Mouse (Mus musculus) hindbrain, postnatal 0 days (tissue): Measurements from ENCODE around the gene Tcfl5. TPM values are rescaled to one million over a fixed set of nuclear protein-coding genes. Genes with fewer than 3 reads are reported as not detected.

Experiments used
- ATAC-seq: fragments of 200-750 bp; cut with Nextera tagmentation; 2 replicates; pipeline ENCODE4 v1.8.0; 2017; ENCODE audit warnings: mild to moderate bottlenecking, moderate TSS enrichment, moderate library complexity
- DNase-seq: peaks from one replicate; pipeline ENCODE4 v3.0.0-alpha.2; 2015; ENCODE audit warnings: low spot score
- H3K27ac ChIP-seq: fragments of 300-500 bp; sonication (generic); 2 replicates; pipeline ENCODE4 v1.5.1; 2014; ENCODE audit warnings: mild to moderate bottlenecking
- H3K27me3 ChIP-seq: fragments of 300-500 bp; sonication (generic); 2 replicates; pipeline ENCODE4 v1.6.1; 2014; ENCODE audit warnings: low read length, mixed read lengths; ENCODE audit not compliant: insufficient read depth
- H3K36me3 ChIP-seq: fragments of 300-500 bp; sonication (generic); 2 replicates; pipeline ENCODE4 v1.6.1; 2014; ENCODE audit warnings: low read length, mixed read lengths; ENCODE audit not compliant: insufficient read depth
- H3K4me1 ChIP-seq: fragments of 300-500 bp; sonication (generic); 2 replicates; pipeline ENCODE4 v1.6.1; 2014; ENCODE audit warnings: antibody characterized with exemption, low read length, mixed read lengths; ENCODE audit not compliant: insufficient read depth
- H3K4me2 ChIP-seq: fragments of 300-500 bp; sonication (generic); 2 replicates; pipeline ENCODE4 v1.6.1; 2014; ENCODE audit warnings: low read depth, mild to moderate bottlenecking, low read length, moderate library complexity, mixed read lengths
- H3K4me3 ChIP-seq: fragments of 300-500 bp; sonication (generic); 2 replicates; pipeline ENCODE4 v1.5.1; 2014; ENCODE audit warnings: low read length
- H3K9ac ChIP-seq: fragments of 300-500 bp; sonication (generic); replicated peaks from 2 replicates; pipeline ENCODE4 v1.6.1; 2014; ENCODE audit warnings: mild to moderate bottlenecking, low read length, moderate library complexity, mixed read lengths
- H3K9me3 ChIP-seq: fragments of 300-500 bp; sonication (generic); 2 replicates; pipeline ENCODE4 v1.6.1; 2016; ENCODE audit warnings: low read length, mixed read lengths
- CTCF ChIP-seq: IDR thresholded peaks from 2 replicates; pipeline ENCODE4 v1.5.1; 2016; ENCODE audit warnings: antibody characterized with exemption, control low read depth, low read depth
- WGBS: fragments of 180-500 bp; shearing (Covaris S2); extraction: QIAGEN DNeasy Blood & Tissue Kit; methylation state at CpG from one replicate; pipeline ENCODE4 v1.1.7; 2014; 5-methylcytosine and 5-hydroxymethylcytosine counted together
- polyA plus RNA-seq: library from polyadenylated mRNA; unstranded; fragments of >200 nt; fragmentation: Nextera tagmentation; extraction: Ambion mirVana; gene quantifications from 2 replicates; pipeline ENCODE4 v1.2.1, GENCODE M21; 2015
- total RNA-seq: library from RNA; depleted of rRNA; stranded (reverse); fragments of >200 nt; gene quantifications from 2 replicates; pipeline ENCODE4 v1.2.3, GENCODE M21; 2014

Gene Tcfl5
- total and polyA plus RNA-seq, 2 experiments from 2014 or later, result 1.0 to 5.8 TPM

DNA sequence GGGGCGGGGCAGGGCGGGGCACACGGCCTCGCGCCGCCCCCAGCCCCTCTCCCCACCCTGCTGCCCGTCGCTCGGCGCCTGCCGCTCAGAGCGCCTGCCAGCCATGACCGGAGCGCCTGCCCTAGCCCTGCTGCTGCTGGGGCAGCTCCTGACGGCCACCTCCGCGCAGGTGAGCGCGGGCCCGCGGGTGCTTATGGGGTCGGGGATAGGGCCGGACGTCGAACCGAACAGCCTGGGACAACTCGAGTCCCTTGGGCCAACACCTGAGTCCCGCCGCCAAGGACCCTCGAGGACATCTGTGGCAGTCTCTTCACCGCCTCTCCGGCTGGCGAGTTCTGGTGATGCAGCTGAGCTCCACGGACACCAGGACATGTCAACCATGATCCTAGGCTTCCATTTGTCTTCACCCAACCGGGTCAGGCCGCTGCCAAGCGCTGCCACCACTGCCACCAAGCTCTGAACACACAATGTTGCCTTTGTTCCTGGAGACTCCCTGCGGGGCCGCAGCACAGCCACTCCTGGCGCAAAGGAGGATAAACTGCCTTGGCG, 44.3 kb downstream of the Tcfl5 start:
- peak; percentile 27 for ATAC-seq
- peak overlapping the region; percentile 58 for H3K4me2 ChIP-seq
- peak; percentile 76 for DNase-seq
- no peak for TF ChIP-seq CTCF
- peak overlapping the region; percentile 78 for H3K27ac ChIP-seq
- 2% methylated on average over 39 of the region's 41 CpGs for WGBS
- no peaks in the 10 kb centered on the region for H3K9me3 ChIP-seq
- peaks cover 21% of the 10 kb centered on the region for H3K4me1 ChIP-seq
- peaks cover 20% of the 10 kb centered on the region for H3K36me3 ChIP-seq
- H3K4me3 ChIP-seq, result peak overlapping the region; percentile 33
- H3K27me3 ChIP-seq, result no peaks in the 10 kb centered on the region
- peak overlapping the region; percentile 51 for H3K9ac ChIP-seq

- H3K4me2 ChIP-seq, result peak within 1 kb of the TSS; percentile 58
- no peaks in the 10 kb centered on the region for H3K9me3 ChIP-seq
- peak within 1 kb of the TSS; percentile 33 for H3K4me3 ChIP-seq
- H3K4me1 ChIP-seq, result peaks cover 21% of the 10 kb centered on the region
- peak within 1 kb of the TSS; percentile 51 for H3K9ac ChIP-seq
- TF ChIP-seq CTCF, result no peak
- DNase-seq (no peak), ATAC-seq (no peak)
- H3K27ac ChIP-seq, result peak within 1 kb of the TSS; percentile 78
- WGBS, result 55% methylated on average over 4 of the region's 4 CpGs
- peaks cover 28% of the 10 kb centered on the region for H3K36me3 ChIP-seq
- no peaks in the 10 kb centered on the region for H3K27me3 ChIP-seq
Measured at GRCm38 (mm10) chr2:180597490-180597889, 45.0 kb downstream of the Tcfl5 start, which contains the start of gene Col9a3. Gene Col9a3, plus strand, starts transcription at chr2:180597790.

DNA sequence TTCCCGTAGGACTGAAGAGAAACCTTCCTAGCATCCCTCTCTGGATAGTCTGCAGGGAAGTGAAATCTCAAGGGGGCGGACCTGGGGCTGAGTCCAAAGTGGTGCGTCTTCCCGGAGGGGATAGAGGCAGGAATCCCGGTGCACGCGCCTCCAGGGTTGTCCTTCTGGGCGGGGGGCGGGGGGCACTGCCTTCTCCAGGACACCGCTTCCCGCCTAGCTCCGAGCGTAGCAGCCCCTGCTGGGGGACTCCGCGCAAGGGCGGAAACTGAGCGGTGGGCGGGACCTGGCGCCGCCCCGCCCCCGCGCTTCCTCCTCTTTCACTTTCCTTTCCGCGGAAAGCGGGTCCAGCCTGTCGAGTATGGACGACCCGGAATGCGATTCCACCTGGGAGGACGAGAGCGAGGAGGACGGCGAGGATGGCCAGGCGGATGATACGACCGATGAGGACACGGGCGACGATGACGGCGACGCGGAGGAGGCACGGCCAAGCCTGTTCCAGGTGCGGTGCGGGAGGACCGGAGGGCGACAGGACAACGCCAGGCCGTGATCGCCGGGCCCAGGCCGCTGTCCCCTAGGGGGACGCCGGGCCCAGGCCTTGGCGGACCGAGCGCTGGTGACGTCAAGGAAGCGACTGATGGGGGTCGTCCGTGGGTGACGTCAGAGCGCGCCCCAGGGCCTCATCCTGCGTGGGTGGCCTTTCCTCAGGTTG, 53.2 kb downstream of the Tcfl5 start, which contains the start of gene Ogfr:
TSS of gene Ogfr (plus strand) at position 123 of the 709 bp plus-strand sequence.
- Histone ChIP-seq H3K9ac (peak within 1 kb of the TSS; percentile 87), H3K27ac (peak within 1 kb of the TSS; percentile 97), H3K4me3 (peak within 1 kb of the TSS; percentile 90), H3K9me3 (no peaks in the 10 kb centered on the region), H3K27me3 (no peaks in the 10 kb centered on the region), H3K36me3 (peaks cover 45% of the 10 kb centered on the region), H3K4me1 (peaks cover 7% of the 10 kb centered on the region), H3K4me2 (peak within 1 kb of the TSS; percentile 88)
- peak; percentile 92 for ATAC-seq
- TF ChIP-seq CTCF, result peak; percentile 32
- under 1% methylated on average over 63 of the region's 67 CpGs for WGBS
- DNase-seq, result peak; percentile 91

DNA sequence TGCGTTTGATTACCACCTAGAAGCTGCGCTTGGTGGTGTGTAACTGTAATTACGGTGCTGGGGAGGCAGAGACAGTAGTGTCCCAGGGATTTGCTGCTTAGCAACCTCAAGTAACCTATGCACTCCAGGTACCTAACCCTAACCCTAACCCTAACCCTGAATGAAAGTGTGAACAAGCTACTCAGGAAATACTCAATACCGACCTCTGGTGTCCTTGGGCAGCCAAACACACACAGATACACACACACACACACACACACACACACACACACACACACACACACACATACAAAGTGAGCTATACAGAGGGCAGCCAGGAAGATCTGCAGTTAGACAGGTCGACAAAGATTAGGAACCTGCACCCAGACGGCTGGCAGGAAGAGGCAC, 53.8 kb downstream of the Tcfl5 start:
- H3K4me1 ChIP-seq, result peaks cover 11% of the 10 kb centered on the region
- peak overlapping the region; percentile 87 for H3K9ac ChIP-seq
- H3K9me3 ChIP-seq, result no peaks in the 10 kb centered on the region
- H3K36me3 ChIP-seq, result peaks cover 39% of the 10 kb centered on the region
- TF ChIP-seq CTCF, result peak; percentile 54
- peak overlapping the region; percentile 97; the same call in 1 of the 2 replicates for H3K27ac ChIP-seq
- peak overlapping the region; percentile 88 for H3K4me2 ChIP-seq
- peak overlapping the region; percentile 90 for H3K4me3 ChIP-seq
- ATAC-seq, result no peak
- H3K27me3 ChIP-seq, result no peaks in the 10 kb centered on the region
- DNase-seq, result peak; percentile 49
- 48% methylated on average over 6 of the region's 6 CpGs for whole genome bisulfite sequencing

- H3K27me3 ChIP-seq, result no peaks in the 10 kb centered on the region
- H3K9me3 ChIP-seq, result no peaks in the 10 kb centered on the region
- H3K36me3 ChIP-seq, result peaks cover 11% of the 10 kb centered on the region
- WGBS, result 25% methylated on average over 7 of the region's 7 CpGs
- peak overlapping the region; percentile 81 for H3K9ac ChIP-seq
- H3K4me2 ChIP-seq, result peak overlapping the region; percentile 92
- ATAC-seq, result peak; percentile 13
- TF ChIP-seq CTCF, result no peak
- no peak for DNase-seq
- peaks cover 11% of the 10 kb centered on the region for H3K4me1 ChIP-seq
- peak overlapping the region; percentile 73 for H3K4me3 ChIP-seq
- peak overlapping the region; percentile 77; the same call in 1 of the 2 replicates for H3K27ac ChIP-seq
Measured at GRCm38 (mm10) chr2:180583154-180583507, 59.4 kb downstream of the Tcfl5 start.

GRCm38 (mm10) chr2:180582481-180583153, 59.9 kb downstream of the Tcfl5 start:
- H3K27me3 ChIP-seq, result no peaks in the 10 kb centered on the region
- peak; percentile 89 for TF ChIP-seq CTCF
- DNase-seq (peak; percentile 98), ATAC-seq (peak; percentile 76)
- peak overlapping the region; percentile 81 for H3K9ac ChIP-seq
- H3K4me1 ChIP-seq, result peaks cover 11% of the 10 kb centered on the region
- H3K4me2 ChIP-seq, result peak overlapping the region; percentile 92
- no peaks in the 10 kb centered on the region for H3K9me3 ChIP-seq
- H3K36me3 ChIP-seq, result peaks cover 11% of the 10 kb centered on the region
- H3K27ac ChIP-seq, result peak overlapping the region; percentile 77
- peak overlapping the region; percentile 73 for H3K4me3 ChIP-seq
- WGBS, result under 1% methylated on average over 50 of the region's 57 CpGs
